Mouse (Mus musculus): ENCODE measurements around the gene Zfp979.
"Not testable (repeated sequence)": the region's sequence is repeated elsewhere in the genome, so short reads cannot be mapped to it uniquely, and the experiment has no call there.

- TF ChIP-seq CTCF, EP300 (IDR thresholded peaks at IDR 0.05; ENCODE audit: low read depth): not testable (repeated sequence)
These were observed 62.9 kb downstream of the Zfp979 start for GRCm38 (mm10) chr4:147579371-147579770.
